Comparison of ENCODE assay signal across 8 mouse cellular contexts in genomic region chr6:134639210-134639609, GRCm38 (mm10). TPM values are rescaled to one million over a fixed set of nuclear protein-coding genes. Genes with fewer than 3 reads are reported as not detected.
DNase-seq lines count a peak whose midpoint lies in the region; ATAC-seq and TF ChIP-seq lines count a peak whose summit lies in the region.

TSS of gene Borcs5 (plus strand) at chr6:134639510.

- no peak within 1 kb of the TSS for H3K27ac ChIP-seq in cerebellum, adult 2 months (ENCODE audit: insufficient read depth, low read length)
- no peak within 1 kb of the TSS for H3K27ac ChIP-seq in ES-Bruce4 (ENCODE audit: insufficient read depth, low read length)
- no peak within 1 kb of the TSS for H3K27ac ChIP-seq in forebrain, postnatal 0 days (ENCODE audit: low read depth, low read length)
- H3K27ac ChIP-seq in intestine, embryonic 16.5 days (ENCODE audit: low read length), result no peak within 1 kb of the TSS
- no peak within 1 kb of the TSS for H3K27ac ChIP-seq in midbrain, embryonic 16.5 days (ENCODE audit: low read length)

- no peak for TF ChIP-seq POLR2A in cerebellum, adult 2 months (IDR thresholded peaks at IDR 0.05; ENCODE audit: borderline replicate concordance, insufficient read depth, low read length)
- no peak for TF ChIP-seq POLR2A in ES-Bruce4 (IDR thresholded peaks at IDR 0.05; ENCODE audit: insufficient read depth, low read length)

- H3K9me3 ChIP-seq in ES-Bruce4 (replicated peaks; ENCODE audit: control insufficient read depth, insufficient read depth, low read length, poor library complexity, severe bottlenecking), result no peaks in the 10 kb centered on the region
- H3K9me3 ChIP-seq in forebrain, postnatal 0 days (ENCODE audit: low read length), result no peaks in the 10 kb centered on the region
- no peaks in the 10 kb centered on the region for H3K9me3 ChIP-seq in intestine, embryonic 16.5 days (ENCODE audit: control insufficient read depth, low read length)
- H3K9me3 ChIP-seq in midbrain, embryonic 16.5 days (replicated peaks; ENCODE audit: control insufficient read depth, low read length, poor library complexity, severe bottlenecking), result no peaks in the 10 kb centered on the region

- DNase-seq in cerebellum, adult 2 months, result no peak
- DNase-seq in cerebellum, postnatal 10 days, result no peak
- no peak for DNase-seq in forebrain, postnatal 0 days
- DNase-seq in frontal cortex, postnatal 14 days (ENCODE audit: low spot score in 2 of 2), result no peak
- DNase-seq in embryo, embryonic 9.5 days (ENCODE audit: extremely low spot score), result no peak

- no peak for ATAC-seq in forebrain, postnatal 0 days
- no peak for ATAC-seq in intestine, embryonic 16.5 days
- no peak for ATAC-seq in midbrain, embryonic 16.5 days

- TF ChIP-seq EP300 in ES-Bruce4 (IDR thresholded peaks at IDR 0.05; ENCODE audit: insufficient read depth, low read depth, low read length), result no peak

- H3K9ac ChIP-seq in ES-Bruce4 (ENCODE audit: low read depth, poor library complexity, severe bottlenecking), result 0 out of 2 replicates have a peak within 1 kb of the TSS, but pooled peaks have one; percentile 10
- H3K9ac ChIP-seq in forebrain, postnatal 0 days, result no peak within 1 kb of the TSS
- no peak within 1 kb of the TSS for H3K9ac ChIP-seq in intestine, embryonic 16.5 days (ENCODE audit: low read depth, low read length)
- no peak within 1 kb of the TSS for H3K9ac ChIP-seq in midbrain, embryonic 16.5 days (ENCODE audit: low read depth, low read length)

- H3K4me2 ChIP-seq in forebrain, postnatal 0 days (ENCODE audit: low read depth), result no peak within 1 kb of the TSS
- no peak within 1 kb of the TSS for H3K4me2 ChIP-seq in intestine, embryonic 16.5 days (ENCODE audit: low read depth, low read length)
- H3K4me2 ChIP-seq in midbrain, embryonic 16.5 days (ENCODE audit: low read length), result no peak within 1 kb of the TSS

- no peaks in the 10 kb centered on the region for H3K27me3 ChIP-seq in cerebellum, adult 2 months (ENCODE audit: control insufficient read depth, insufficient read depth, low read length)
- no peaks in the 10 kb centered on the region for H3K27me3 ChIP-seq in ES-Bruce4 (ENCODE audit: control insufficient read depth, insufficient read depth, low read length, poor library complexity, severe bottlenecking)
- H3K27me3 ChIP-seq in forebrain, postnatal 0 days (ENCODE audit: insufficient read depth, low read length), result no peaks in the 10 kb centered on the region
- H3K27me3 ChIP-seq in intestine, embryonic 16.5 days (replicated peaks; ENCODE audit: control insufficient read depth, insufficient read depth, low read length), result no peaks in the 10 kb centered on the region
- H3K27me3 ChIP-seq in midbrain, embryonic 16.5 days (ENCODE audit: control insufficient read depth, insufficient read depth, low read depth, low read length), result no peaks in the 10 kb centered on the region

- H3K36me3 ChIP-seq in ES-Bruce4 (ENCODE audit: control insufficient read depth, insufficient read depth, low read length, poor library complexity, severe bottlenecking), result no peaks in the 10 kb centered on the region
- H3K36me3 ChIP-seq in forebrain, postnatal 0 days (ENCODE audit: insufficient read depth), result no peaks in the 10 kb centered on the region
- H3K36me3 ChIP-seq in intestine, embryonic 16.5 days (ENCODE audit: control insufficient read depth, insufficient read depth, low read length), result no peaks in the 10 kb centered on the region
- H3K36me3 ChIP-seq in midbrain, embryonic 16.5 days (ENCODE audit: control insufficient read depth, insufficient read depth, low read length), result no peaks in the 10 kb centered on the region

- TF ChIP-seq CTCF in cerebellum, adult 2 months (IDR thresholded peaks at IDR 0.05; ENCODE audit: borderline replicate concordance, insufficient read depth, low read depth, low read length), result no peak
- no peak for TF ChIP-seq CTCF in ES-Bruce4 (IDR thresholded peaks at IDR 0.05; ENCODE audit: low read depth, low read length)
- TF ChIP-seq CTCF in forebrain, postnatal 0 days (IDR thresholded peaks at IDR 0.05; ENCODE audit: low read depth), result no peak

- H3K4me1 ChIP-seq in cerebellum, adult 2 months (ENCODE audit: control insufficient read depth, insufficient read depth, low read length), result no peaks in the 10 kb centered on the region
- H3K4me1 ChIP-seq in ES-Bruce4 (ENCODE audit: control insufficient read depth, insufficient read depth, low read length), result no peaks in the 10 kb centered on the region
- no peaks in the 10 kb centered on the region for H3K4me1 ChIP-seq in forebrain, postnatal 0 days (ENCODE audit: insufficient read depth)
- H3K4me1 ChIP-seq in intestine, embryonic 16.5 days (ENCODE audit: control insufficient read depth, insufficient read depth, low read length), result no peaks in the 10 kb centered on the region
- peaks cover 8% of the 10 kb centered on the region; the same call in 1 of the 2 replicates for H3K4me1 ChIP-seq in midbrain, embryonic 16.5 days (ENCODE audit: control insufficient read depth, insufficient read depth, low read length)

- WGBS in cerebellum, adult 2 months, result 95% methylated on average over 3 of the region's 3 CpGs
- WGBS in forebrain, postnatal 0 days, result 97% methylated on average over 3 of the region's 3 CpGs
- 98% methylated on average over 3 of the region's 3 CpGs for WGBS in intestine, embryonic 16.5 days
- WGBS in midbrain, embryonic 16.5 days, result 92% methylated on average over 3 of the region's 3 CpGs

- no peak within 1 kb of the TSS for H3K4me3 ChIP-seq in cerebellum, adult 2 months (replicated peaks; ENCODE audit: insufficient read depth, low read depth, low read length)
- no peak within 1 kb of the TSS for H3K4me3 ChIP-seq in ES-Bruce4 (ENCODE audit: low read depth, low read length)
- no peak within 1 kb of the TSS for H3K4me3 ChIP-seq in forebrain, postnatal 0 days (ENCODE audit: low read depth, low read length)
- H3K4me3 ChIP-seq in intestine, embryonic 16.5 days (ENCODE audit: low read length), result no peak within 1 kb of the TSS
- no peak within 1 kb of the TSS for H3K4me3 ChIP-seq in midbrain, embryonic 16.5 days (ENCODE audit: low read depth, low read length)

RNA-seq across cellular contexts. Expression of gene Borcs5, which starts in this region (rescaled TPM):
- polyA plus RNA-seq in cerebellum, adult 2 months (2012; rRNA removed), result 38.1 and 39.9 TPM in 2 replicates
- polyA plus RNA-seq in ES-Bruce4 (2011; ENCODE audit: insufficient read depth, insufficient read length, low read depth, missing spikeins), result 4.8 and 5.7 TPM in 2 replicates
- 37.4 and 41.2 TPM in 2 replicates for total RNA-seq in forebrain, postnatal 0 days (2014; rRNA removed)
- polyA plus RNA-seq in forebrain, postnatal 0 days (2015; fragmentation: Nextera tagmentation; extraction: Ambion mirVana), result 42.6 and 44.2 TPM in 2 replicates
- 16.3 and 17.6 TPM in 2 replicates for polyA plus RNA-seq in intestine, embryonic 16.5 days (2015; fragmentation: Nextera tagmentation; extraction: Ambion mirVana)
- 45.3 and 46.2 TPM in 2 replicates for polyA plus RNA-seq in midbrain, embryonic 16.5 days (2015; fragmentation: Nextera tagmentation; extraction: Ambion mirVana)
